Mouse (Mus musculus): Measurements from ENCODE around the gene Ccdc187.

GRCm38 (mm10) chr2:26320245-26321185 is 26.2 kb upstream of the Ccdc187 start:
- TF ChIP-seq GATA1 (IDR thresholded peaks at IDR 0.05; ENCODE audit: borderline replicate concordance, low read length) (no peak), FLI1 (IDR thresholded peaks at IDR 0.05; ENCODE audit: low read length) (no peak)

Measured in megakaryocyte, embryonic 14.5 days (primary cell).